Mouse (Mus musculus): Measurements from ENCODE around the gene Zbtb20.

DNA sequence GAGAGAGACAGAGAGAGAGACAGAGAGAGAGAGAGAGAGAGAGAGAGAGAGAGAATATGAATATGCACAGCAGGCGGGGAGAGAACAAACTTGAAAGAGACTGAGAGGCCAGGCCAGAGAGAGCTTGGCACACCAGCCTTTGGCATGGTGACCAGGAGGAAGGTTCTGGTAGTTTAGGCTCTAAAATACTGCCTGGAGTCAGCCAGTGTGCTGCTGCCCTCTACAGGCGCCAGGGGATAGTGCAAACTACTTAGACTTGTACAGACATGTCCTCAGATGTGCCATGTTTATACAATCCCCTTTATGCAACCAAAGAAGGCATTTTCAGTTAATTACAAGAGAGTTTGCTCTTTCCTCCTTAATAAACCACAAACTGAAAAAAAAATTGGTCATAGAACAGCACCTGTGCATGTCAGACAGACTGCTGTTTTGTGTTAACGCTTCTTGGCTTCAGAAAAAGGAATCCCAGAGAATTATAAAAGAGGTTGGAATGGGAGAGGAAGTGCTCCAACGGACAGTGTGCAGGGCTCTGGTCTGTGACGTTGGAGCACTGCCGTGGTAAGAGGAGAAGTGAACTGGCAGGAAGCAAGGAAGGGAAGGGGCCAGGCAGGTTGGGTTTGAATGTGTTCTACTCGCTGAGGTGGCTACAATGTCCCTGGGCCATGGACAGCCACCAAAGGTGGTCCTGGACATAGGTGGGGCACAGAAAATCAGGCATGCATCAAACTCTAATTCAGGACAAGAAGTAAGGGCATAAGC is 698.5 kb downstream of the Zbtb20 start:
- TF ChIP-seq CTCF (IDR thresholded peaks at IDR 0.05; ENCODE audit: low read depth): peak; percentile 95
- peak; percentile 25; the same call in 1 of the 2 replicates for TF ChIP-seq EP300 (IDR thresholded peaks at IDR 0.05; ENCODE audit: low read depth)

Measured in heart, postnatal 0 days (tissue).